Mouse (Mus musculus) NIH3T3 (cell line): ENCODE measurements around the gene Lztr1.
"Not testable (repeated sequence)": the region's sequence is repeated elsewhere in the genome, so short reads cannot be mapped to it uniquely, and the experiment has no call there.

Experiments used
- DNase-seq: peaks from one replicate; pipeline ENCODE4 v3.0.0-alpha.2; 2012; ENCODE audit warnings: low read depth

Gene Lztr1

DNA sequence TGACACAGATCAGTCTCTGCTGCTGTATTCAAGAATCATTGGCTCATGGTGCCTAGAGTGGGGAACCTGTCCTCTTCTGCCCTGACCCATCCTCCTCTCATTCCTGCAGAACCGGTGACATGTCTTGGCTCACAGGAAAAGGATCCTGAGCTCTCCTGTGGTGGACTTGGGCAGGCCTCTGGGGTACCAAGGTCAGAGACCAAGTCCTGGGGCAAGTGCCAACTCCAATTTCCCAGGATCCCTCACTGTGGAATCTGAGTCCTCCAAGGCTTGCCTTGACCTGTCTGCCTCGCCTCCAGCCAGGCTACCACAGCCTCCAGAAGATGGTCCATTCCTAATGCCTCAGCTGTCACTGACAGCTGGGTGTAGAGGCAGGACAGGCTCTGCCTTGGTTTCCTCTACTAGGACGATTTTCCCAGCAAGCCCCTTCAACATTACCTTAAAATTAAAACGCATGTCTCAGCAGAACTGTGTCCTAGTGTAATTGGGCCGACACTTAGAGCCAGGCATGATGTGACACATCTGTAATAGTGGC lies 1.4 kb upstream of the Lztr1 start:
- no peak for DNase-seq

DNA sequence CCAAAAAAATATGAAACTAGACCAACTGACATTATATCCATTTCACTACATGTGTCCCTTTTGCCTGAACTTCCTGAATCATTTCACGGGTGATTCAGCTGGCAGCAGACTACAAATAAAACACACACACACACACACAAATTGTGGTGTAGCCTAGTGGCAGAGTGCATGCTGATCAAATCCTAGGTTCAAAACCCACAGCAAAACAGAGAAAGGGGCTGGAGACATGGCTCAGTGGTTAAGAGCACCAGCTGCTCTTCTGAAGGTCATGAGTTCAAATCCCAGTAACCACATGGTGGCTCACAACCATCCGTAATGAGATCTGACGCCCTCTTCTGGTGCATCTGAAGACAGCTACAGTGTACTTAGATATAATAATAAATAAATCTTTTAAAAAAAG lies 457 bp upstream of the Lztr1 start:
- peak; percentile 28 for DNase-seq

DNA sequence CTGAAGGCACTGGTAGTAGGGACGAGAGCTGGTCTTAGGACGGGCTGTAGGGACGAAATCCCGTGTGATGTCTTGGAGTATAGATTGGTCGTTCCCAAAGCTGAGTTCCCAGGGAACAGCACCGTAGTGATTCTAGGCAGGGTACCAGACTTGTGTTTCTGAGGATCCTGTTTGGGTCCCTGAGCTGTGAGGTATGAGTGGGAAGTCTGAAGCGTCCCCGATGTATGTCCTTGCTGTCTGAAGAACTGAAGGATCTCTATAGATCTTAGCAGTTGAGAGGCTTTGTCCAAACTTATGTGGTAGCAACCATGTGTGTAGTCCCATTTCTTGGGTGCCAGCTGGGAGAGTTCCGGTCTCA lies 731 bp downstream of the Lztr1 start:
- no peak for DNase-seq

DNA sequence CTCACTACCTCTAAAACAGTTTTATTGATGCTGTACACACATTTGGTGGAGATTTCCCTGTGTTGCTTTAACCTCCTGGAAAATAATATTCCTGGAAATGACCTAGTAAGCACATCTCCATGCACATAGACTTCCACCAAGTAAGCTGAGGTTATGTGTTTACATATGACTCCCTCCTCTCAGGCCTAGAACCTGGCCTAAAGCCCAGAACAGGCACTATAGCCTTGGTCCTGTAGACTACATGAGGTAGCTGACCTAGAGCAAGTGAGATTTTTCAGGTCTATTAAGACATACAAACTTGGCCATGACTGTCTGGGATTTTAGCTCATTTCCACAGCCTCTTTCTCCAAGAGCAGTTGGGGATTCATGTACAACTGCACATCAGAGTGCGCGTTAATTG lies 1.7 kb downstream of the Lztr1 start:
- peak; percentile 64 for DNase-seq

DNA sequence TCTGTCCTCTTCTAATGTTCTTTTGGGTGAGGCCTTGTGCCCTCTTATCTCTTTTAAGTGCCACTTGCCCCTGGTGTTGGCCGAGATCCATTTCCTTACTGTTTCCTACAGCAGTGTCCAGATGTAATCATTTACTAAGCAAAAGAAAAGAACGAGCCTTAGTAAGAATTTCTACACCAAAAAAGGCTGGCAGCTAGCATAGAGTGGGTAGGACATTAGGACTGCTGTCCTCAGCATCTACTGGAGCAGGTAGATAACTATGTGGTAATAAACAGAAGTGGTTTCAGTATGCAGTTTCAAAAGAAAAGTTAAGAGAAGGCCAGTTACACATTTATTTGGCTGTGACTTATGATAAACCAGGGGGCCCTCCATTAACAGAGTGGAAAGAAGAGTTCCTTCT lies 2.2 kb downstream of the Lztr1 start:
- no peak for DNase-seq

DNA sequence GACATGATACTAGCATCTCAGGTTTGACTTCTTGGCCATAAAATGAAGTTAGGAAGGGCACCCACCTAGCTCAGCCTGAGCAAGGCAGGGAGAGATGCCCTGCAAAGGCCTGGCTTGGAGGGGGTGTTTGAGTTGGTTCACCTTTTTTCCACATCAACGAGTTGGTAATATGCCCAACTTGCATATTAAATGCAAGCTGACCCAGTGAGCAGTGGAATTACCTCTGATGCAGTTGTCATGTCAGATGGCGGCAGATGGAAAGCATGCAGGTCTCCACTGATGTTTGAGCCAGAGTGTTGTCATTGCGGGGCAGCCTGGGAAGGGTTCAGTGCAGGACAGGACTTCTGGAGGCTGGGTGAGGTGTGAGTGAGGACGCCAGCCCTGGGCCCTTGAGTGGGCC lies 2.9 kb downstream of the Lztr1 start:
- no peak for DNase-seq

DNA sequence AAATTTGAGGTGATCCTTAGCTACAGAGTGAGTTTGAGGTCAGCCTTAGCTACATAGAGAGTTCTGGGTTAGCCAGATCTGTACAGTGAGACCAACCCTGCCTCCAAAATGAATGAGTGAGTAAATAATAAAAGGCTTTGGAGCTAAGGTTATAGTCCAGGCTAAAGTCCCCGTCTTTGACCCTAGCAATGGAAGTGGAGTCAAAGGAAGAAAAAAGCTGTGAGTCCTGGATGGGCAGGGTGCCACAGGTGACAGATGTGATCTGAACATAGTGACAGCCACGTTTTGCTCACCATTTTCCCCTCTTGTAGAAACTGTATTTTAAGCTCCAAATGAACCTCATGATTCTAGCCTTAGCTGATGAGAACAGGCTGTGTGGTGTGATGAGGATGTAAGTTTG lies 10.4 kb downstream of the Lztr1 start:
- no peak for DNase-seq

DNA sequence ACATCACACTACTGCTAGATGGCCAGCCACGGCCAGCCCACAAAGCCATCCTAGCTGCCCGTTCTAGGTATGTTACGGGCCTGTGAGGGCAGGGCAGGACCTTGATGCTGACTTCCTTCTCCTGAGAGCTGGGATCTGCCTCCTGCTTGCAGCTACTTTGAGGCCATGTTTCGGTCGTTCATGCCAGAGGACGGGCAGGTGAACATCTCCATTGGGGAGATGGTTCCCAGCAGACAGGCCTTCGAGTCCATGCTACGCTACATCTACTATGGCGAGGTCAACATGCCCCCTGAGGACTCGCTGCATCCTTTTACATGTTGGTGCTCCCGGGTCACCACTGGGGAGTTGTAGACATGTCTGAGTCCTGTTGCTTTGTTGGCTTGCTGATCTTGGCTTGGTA lies 15.7 kb downstream of the Lztr1 start:
- no peak for DNase-seq

DNA sequence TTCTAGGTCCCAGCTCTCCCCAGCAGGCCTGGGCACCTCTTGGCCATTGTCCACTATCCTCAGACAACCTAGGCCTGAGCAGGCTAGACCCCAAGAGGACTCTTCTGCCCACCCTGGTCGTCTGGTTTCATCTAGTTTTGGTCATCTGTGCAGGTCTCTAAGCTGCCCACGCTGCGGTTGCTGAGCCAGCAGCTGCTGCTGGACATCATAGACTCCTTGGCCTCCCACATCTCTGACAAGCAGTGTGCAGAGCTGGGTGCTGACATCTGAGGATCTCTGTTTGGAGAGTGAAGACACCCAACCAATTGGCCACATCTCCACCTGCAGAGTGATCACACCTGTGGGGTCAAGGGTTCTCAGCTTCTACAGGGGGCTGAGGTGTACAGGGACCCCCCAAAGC lies 17.0 kb downstream of the Lztr1 start:
- no peak for DNase-seq

DNA sequence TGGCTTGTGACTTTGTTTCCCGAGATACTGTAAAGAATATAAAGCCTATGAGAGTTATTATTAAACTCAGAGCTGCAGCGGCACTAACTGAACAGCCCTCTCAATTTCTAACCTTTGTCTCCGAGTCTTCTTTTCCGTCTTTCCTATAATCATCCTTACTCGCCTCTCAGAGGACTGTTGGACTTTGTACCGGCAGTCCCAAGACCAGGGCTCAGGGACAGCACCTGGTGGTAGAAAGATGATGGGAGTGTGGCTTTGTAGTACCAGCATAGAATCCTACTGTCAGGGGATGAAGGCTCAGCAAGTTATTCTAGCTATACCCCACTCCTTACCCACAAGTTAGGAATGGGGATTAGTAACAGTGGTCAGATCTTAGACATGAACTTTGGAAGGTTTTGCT lies 17.7 kb downstream of the Lztr1 start:
- DNase-seq: no peak

DNA sequence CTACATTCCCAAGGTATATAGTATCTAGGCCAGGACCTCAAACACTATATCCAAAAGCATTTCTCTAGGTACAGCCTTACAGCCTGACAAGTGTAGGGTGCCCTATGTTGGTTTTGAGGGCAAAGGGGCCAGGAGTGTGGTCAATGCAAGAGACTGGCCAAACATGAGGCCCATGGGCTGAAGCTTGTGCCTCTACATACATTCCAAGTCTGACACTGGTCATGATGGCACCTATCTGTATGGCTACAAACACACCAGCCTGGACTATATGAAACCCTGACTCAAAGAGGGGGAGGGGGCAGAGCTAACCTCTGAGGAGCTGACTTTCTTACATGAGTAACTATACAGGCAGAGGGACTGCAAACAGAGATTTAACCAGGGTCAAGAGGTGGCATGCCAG lies 19.1 kb downstream of the Lztr1 start:
- DNase-seq: no peak

DNA sequence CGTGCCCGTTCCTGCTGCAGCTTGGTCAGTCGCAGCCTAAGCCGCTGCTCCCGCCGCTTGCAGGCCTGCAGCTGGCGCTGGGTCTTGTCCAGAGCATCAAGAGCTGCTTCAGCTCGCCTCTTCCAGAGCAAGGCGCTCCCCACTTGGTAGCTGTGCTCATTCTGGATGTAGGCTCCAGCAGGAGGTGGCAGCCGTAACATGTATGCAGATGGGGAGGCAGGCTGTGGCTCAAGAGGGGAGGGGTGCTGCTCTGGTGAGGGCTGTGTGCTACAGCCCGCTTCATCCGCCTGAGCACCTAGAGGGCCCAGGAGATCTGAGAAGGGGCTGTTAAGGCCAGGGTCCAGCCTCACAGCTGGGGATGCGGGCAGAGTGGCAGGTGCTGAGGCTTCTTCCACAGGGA lies 19.8 kb downstream of the Lztr1 start:
- DNase-seq: no peak

DNA sequence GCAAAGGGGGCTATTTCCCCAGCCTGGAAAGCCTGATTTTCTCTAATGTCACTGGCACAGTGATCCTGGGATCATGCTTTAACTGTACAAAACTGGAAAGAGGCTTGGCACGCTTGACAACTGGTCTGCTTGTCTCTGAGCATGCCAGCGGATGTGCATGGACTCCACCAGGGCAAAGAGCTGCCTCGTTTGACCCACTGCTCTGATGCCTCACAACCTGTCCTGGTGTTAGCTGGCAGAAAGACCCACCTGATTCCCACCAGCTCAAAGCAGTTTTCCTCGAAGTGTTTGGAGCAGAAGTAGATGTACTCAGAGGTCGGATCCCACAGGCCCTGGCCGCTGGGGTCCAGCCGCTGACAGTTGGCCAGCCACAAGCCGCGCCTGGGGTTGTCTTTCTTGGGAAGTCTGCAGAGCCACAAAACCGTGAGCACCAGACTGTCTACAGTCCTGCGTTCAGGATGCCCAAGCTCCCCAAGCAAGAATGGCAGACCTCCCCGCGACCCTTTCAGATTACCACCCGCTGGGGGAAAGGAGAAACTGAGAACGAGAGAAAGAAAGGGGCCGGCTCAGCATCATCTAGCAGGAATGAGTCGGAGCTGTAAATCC lies 21.6 kb downstream of the Lztr1 start:
- no peak for DNase-seq

DNA sequence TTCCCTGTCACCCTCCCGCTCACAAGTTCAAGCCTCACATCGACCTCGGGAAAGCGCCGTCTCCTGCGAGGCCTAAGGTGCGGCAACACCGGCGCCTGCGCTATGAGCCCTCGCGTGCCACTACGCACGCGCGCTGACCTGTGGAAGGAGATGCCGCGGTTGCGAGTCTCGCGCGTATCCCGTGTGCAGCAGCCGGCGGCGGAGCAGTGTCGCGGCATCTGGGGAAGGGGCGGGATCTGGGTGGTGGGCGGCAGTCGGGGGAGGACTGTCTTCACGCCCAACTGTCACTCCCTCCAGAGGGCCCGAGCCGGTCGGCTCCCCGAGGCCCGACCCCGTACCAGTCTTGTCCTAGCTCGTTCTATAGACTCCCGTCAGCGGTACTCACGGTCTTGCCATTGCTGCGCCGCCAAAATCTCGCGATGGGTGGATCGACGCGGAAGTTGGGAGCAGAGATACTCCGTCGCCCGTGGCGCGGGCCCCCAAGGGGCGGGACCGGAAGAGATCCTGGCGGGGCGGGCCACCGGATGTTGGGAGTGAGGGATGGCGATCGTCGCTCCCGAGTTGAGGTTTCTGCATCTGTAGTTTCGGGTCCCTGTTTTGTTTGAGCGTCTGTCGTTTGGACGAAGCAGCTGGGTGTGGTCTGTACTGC lies 22.3 kb downstream of the Lztr1 start, which contains the start of gene Thap7:
Thap7 (minus strand) TSS at position 497 of the 649 bp plus-strand sequence.
- DNase-seq: peak; percentile 99

DNA sequence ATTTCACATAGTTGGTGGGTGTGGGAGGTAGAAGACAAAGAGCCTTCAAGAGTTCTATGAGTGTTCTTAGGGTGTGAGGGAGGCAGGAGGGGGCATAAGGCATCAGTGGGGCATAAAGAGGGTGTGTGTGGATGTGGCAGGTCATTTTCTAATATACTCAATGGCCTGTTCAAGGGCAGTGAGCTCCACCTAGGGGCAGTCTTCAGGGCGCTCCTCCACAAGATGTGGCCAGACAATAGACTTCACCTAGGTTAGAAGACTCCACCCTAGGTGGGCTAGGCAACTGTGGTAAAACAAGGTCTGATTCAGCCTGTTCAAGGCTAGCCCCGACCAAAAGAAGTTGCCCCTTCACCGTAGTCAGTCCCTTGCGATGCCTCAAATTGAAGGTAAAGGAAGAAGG lies 23.8 kb downstream of the Lztr1 start:
- DNase-seq: peak; percentile 59

DNA sequence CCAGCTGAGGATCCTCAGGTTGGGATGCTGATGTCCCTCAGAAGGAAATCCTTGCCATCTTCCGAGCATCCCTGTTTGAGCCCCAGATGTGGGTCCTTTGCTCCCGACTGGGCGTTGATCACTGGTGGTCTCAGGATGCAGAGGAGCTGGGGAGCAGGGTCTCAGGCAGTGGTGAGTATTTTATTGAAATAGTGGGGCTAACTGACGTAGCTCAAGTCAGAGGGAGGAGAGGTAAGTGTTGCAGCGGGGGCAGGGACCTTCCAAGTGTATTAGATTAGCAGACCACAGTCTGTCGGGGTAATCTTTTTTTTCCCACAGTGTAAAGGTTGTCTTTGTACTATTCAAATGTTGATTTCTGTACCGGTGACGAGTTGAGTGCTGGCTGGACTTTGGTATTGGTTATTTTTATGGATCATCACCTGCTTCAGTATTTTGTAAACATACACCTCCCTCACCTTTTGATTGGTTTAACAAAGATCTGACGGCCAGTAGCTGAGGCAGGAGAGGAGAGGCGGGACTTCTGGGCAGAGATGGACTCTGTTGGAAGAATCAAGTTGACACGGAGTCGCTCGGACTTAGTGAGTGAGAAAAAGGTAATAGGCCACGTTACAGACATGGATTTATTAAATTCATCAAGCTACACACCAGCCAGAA lies 24.3 kb downstream of the Lztr1 start:
- DNase-seq: no peak

DNA sequence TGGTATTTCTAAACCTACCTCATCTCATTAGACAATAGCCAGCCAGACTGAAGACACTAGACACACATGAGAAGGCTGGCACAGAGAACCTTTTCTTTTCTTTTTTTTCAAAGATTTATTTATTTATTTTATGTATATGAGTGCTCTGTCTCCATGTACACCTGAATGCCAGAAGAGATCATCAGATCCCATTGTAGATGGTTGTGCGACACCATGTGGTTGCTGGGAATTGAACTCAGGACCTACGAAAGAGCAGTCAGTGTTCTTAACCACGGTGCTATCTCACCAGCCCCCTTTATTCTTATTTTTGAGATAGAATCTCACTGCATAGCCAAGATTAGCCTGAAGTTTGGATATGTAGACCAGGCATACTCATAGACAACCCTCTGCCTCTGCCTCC lies 28.1 kb downstream of the Lztr1 start:
- no peak for DNase-seq

DNA sequence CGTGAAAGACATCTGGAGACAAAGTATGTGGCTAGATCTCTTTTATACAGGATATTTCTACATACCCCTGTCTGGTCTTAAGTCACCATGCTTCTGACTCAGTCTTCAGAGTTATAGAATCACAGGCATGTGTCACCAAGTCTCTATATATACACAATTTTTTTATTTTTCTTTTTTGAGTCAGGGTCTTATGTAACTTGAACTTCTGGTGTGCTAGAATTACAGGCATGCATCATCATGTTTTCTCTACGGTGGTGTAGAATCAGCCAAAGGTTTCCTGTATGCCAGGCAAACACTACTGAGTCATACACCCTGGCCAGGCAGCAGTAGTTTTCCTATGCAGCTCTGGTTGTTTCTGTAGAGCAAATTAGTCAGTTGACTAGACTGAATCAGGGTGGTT lies 34.1 kb downstream of the Lztr1 start:
- peak; percentile 79 for DNase-seq

DNA sequence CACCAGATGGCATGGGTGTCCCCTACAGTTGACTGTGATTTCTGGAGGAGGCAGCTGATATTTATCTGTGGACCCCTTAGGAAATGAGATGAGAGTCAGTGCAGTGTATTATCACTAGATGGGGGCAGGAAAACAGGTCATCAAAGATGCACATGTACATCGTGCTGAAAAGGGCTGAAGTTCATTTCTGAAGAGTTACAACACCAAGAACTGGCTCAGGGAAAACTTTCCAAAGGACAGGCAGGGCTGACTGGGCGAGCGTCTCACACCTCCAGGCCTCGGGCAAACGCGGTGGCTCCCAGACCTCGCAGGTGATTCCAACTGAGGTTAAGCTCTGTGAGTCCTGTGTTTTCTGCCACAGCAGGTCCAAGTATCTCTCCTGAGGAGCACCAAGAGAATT lies 44.3 kb downstream of the Lztr1 start:
- DNase-seq: no peak

DNA sequence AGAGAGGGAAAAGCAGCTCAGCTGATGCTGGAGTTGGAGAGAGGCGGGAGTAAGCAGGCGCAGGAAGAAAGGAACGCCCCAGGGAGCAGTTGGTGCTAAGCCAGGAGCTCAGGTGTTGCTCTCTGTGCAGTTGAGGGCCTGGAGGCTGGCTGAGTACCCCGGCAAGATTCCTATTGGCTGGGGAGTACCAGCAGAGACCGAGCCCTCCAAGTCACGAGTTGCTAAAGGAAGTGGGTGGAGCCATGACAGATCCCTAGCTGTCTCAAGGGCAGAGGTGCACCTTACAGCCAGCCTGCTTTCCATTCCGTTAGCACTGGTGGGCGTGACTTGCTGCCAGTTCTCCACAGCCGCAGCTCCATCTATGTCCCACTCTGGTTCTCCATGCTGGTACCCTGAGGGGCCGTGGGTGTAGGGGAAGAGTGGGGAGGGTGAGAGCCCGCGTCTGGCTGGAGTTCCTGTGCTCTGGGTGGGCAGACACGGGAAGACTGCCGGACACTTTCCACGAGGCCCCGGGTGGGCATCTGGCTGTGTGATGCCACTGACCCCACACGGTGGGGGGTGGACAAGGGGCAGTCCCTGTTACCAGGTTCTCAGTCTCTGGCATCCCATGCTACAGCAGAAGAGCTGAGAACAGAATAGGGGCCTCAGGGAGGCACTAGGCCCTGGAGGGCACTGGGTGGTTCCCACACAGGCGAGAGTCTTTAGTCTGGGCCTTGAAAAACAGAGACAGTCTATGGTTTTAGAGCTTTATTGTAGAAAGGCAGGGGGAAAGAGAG lies 45.6 kb downstream of the Lztr1 start:
- peak; percentile 56 for DNase-seq

DNA sequence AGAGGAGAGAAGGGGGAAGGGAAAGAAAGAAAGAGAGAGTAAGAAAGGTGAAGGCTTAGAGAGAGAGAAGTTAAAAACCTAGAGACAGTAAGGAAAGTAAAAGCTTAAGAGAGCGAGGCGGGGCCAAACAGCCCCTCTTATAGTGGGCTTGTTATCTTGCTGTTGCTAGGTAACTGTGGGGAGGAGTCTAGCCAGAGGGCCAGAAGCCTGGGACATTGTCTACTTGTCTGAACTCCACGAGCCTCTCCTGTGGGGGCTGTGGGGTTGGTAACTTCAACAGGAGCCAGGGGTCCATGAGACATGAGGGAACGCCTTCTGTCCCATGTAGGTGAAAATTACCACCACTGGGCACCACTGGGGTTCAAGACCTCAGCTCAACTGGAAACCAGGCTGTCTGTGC lies 46.2 kb downstream of the Lztr1 start:
- DNase-seq: not testable (repeated sequence)

DNA sequence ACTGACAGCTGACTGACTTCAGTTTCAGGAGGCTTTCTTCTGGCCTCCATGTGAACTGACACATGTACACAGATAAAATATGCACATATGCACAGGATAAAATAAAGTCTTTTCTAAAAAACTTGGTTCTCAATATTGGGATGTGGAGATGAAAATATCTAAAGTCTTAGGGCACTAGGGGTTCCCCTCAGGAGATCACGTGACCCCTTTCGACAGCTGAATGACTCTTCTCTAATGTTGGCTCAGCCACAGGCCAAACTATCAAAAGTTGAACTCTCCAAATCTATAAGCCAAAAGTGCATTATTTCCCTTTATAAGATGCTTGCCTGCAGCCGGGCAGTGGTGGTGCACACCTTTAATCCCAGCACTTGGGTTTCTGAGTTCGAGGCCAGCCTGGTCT lies 47.7 kb downstream of the Lztr1 start:
- no peak for DNase-seq

DNA sequence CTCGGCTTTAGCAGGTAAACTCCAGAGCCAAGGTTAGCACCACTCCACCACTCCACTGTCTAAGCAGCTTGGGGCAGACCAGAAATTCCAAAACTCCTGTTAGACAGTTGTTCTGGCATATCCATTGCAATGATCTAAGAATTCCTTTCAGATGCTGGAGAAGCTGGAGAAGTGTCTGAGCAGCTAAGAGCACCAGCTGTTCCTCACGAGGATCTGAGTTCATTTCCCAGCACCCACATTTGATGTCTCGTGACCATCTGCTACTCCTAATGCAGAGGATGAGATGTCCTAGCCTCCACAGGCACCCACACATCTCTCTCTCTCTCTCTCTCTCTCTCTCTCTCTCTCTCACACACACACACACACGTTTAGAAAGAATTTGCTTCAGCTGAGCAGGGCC lies 48.4 kb downstream of the Lztr1 start:
- DNase-seq: no peak
